Mouse (Mus musculus) cerebellum, adult 11 months (tissue): ENCODE measurements at regions not wholly inside any gene's neighbourhood (a gene's known extent, or its start where the extent isn't known, plus 50 kb on each side); places are given as distances from the start of the nearest gene placed in this dataset.

ENCODE experiments used
- DNase-seq: peaks from one replicate; pipeline ENCODE4 v3.0.0; 2022

- DNase-seq = no peak
Measured at GRCm38 (mm10) chr12:16261465-16261864, 349.3 kb downstream of the Lpin1 start.

GRCm38 (mm10) chr12:16260981-16261380, 349.8 kb downstream of the Lpin1 start:
- DNase-seq = no peak

GRCm38 (mm10) chr12:16260501-16260900, 350.3 kb downstream of the Lpin1 start:
- DNase-seq = no peak

GRCm38 (mm10) chr12:16250621-16251020, 360.1 kb downstream of the Lpin1 start:
- DNase-seq = no peak

- DNase-seq = no peak
Measured at GRCm38 (mm10) chr12:16250096-16250495, 360.7 kb downstream of the Lpin1 start.

GRCm38 (mm10) chr12:16239792-16240191, 371.0 kb downstream of the Lpin1 start:
- no peak for DNase-seq

- DNase-seq = peak; percentile 36
Measured at GRCm38 (mm10) chr12:16237498-16237897, 373.3 kb downstream of the Lpin1 start.

GRCm38 (mm10) chr12:16233559-16233958, 377.2 kb downstream of the Lpin1 start:
- no peak for DNase-seq

- no peak for DNase-seq
Measured at GRCm38 (mm10) chr12:16232828-16233227, 377.9 kb downstream of the Lpin1 start.

- DNase-seq = no peak
Measured at GRCm38 (mm10) chr12:16232051-16232450, 378.7 kb downstream of the Lpin1 start.

- DNase-seq = no peak
Measured at GRCm38 (mm10) chr12:16231093-16231492, 379.7 kb downstream of the Lpin1 start.

- DNase-seq = no peak
Measured at GRCm38 (mm10) chr12:16225428-16225827, 385.3 kb downstream of the Lpin1 start.

- DNase-seq = peak; percentile 7
Measured at GRCm38 (mm10) chr12:16222836-16223450, 387.8 kb downstream of the Lpin1 start.

GRCm38 (mm10) chr12:16222205-16222604, 388.6 kb downstream of the Lpin1 start:
- no peak for DNase-seq

GRCm38 (mm10) chr12:16221142-16221541, 389.6 kb downstream of the Lpin1 start:
- no peak for DNase-seq

GRCm38 (mm10) chr12:16220561-16220960, 390.2 kb downstream of the Lpin1 start:
- no peak for DNase-seq

GRCm38 (mm10) chr12:16218906-16219305, 391.9 kb downstream of the Lpin1 start:
- no peak for DNase-seq

GRCm38 (mm10) chr12:16210553-16210952, 393.8 kb upstream of the Trib2 start:
- no peak for DNase-seq

GRCm38 (mm10) chr12:16210111-16210510, 393.4 kb upstream of the Trib2 start:
- no peak for DNase-seq

GRCm38 (mm10) chr12:16204941-16205340, 388.2 kb upstream of the Trib2 start:
- no peak for DNase-seq

- DNase-seq = no peak
Measured at GRCm38 (mm10) chr12:16196917-16197316, 380.2 kb upstream of the Trib2 start.

GRCm38 (mm10) chr12:16191803-16192389, 375.2 kb upstream of the Trib2 start:
- DNase-seq = no peak

GRCm38 (mm10) chr12:16190706-16191105, 374.0 kb upstream of the Trib2 start:
- DNase-seq = no peak

- DNase-seq = no peak
Measured at GRCm38 (mm10) chr12:16189441-16189840, 372.7 kb upstream of the Trib2 start.

GRCm38 (mm10) chr12:16185976-16186515, 369.3 kb upstream of the Trib2 start:
- DNase-seq = no peak
